In the genomic region with DNA sequence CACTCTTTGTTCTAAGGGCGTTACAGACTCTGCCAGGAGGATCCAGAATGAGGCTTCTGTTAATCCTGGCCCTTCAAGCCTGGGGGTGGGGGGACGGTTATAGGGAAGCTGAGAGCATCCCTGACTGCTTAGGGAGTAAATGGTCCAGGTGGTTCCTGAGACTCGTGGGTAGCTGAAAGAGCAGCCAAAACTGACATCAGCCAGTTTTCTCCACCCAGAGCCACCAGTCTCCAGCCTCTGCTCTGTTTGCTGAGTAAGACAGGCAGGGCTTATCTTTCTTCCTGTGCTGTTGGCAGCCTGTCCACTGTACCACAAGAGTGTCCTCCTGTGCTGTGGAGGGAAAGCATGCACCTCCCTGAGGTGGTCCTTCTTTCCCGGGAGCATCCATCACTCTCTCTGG, we compare ENCODE assay signal across 17 mouse cellular contexts. TPM values are rescaled to one million over a fixed set of nuclear protein-coding genes. Genes with fewer than 3 reads are reported as not detected.
A peak's percentile ranks its signal among the peaks of the same experiment; 100 is the strongest.
DNase-seq lines count a peak whose midpoint lies in the region; ATAC-seq and TF ChIP-seq lines count a peak whose summit lies in the region.
"Had no signal": no experiment of that assay in that cellular context is flagged by ENCODE, and none has a peak within 500 bp of the region (broad histone marks: within the 10 kb centered on the region; RNA-seq: fewer than 3 reads in every experiment).

No protein-coding gene starts in this region.

- no peak overlapping the region for H3K4me3 ChIP-seq in C2C12 (ENCODE audit: insufficient read depth, poor library complexity, severe bottlenecking)
- H3K4me3 ChIP-seq in stomach, embryonic 15.5 days (replicated peaks), result no peak overlapping the region
- H3K4me3 ChIP-seq in intestine, embryonic 16.5 days (ENCODE audit: low read length), result no peak overlapping the region
- H3K4me3 ChIP-seq: limb, embryonic 12.5 days; midbrain, embryonic 13.5 days had no signal

- peak; percentile 5 for DNase-seq in layer of hippocampus, adult 9-11 months
- DNase-seq in layer of hippocampus, postnatal 36 days, result no peak
- DNase-seq in left cerebral cortex, postnatal 4 days, result no peak
- DNase-seq: embryo, embryonic 11 days; forebrain, postnatal 0 days; gastrocnemius, postnatal 25 days; heart, postnatal 4 days; right cerebral cortex, adult 18-20 months; spleen, adult 18-20 months had no signal

- intact Hi-C loops in left cerebral cortex, postnatal 4 days (cut with DNase I), result no loop called here

- H3K4me1 ChIP-seq in stomach, embryonic 15.5 days, result 0 out of 2 replicates have a peak, but pooled peaks cover 7% of the 10 kb centered on the region
- H3K4me1 ChIP-seq in intestine, embryonic 16.5 days (ENCODE audit: control insufficient read depth, insufficient read depth, low read length), result peaks cover 22% of the 10 kb centered on the region
- H3K4me1 ChIP-seq: midbrain, embryonic 13.5 days had no signal

- no peaks in the 10 kb centered on the region for H3K79me2 ChIP-seq in C2C12 (ENCODE audit: control insufficient read depth, insufficient read depth)

- WGBS in stomach, embryonic 15.5 days, result 46% methylated on average over 4 of the region's 4 CpGs
- WGBS in intestine, embryonic 16.5 days, result 51% methylated on average over 4 of the region's 4 CpGs

- H3K4me2 ChIP-seq in stomach, embryonic 15.5 days, result no peak overlapping the region
- no peak overlapping the region for H3K4me2 ChIP-seq in intestine, embryonic 16.5 days (ENCODE audit: low read depth, low read length)
- H3K4me2 ChIP-seq: heart, embryonic 11.5 days; limb, embryonic 12.5 days; midbrain, embryonic 13.5 days had no signal

- H3ac ChIP-seq in C2C12 (ENCODE audit: control insufficient read depth, insufficient read length, low read depth), result no peak overlapping the region

- ATAC-seq in common myeloid progenitor, adult 5-6 weeks (replicated peaks; ENCODE audit: low read depth, poor library complexity, severe bottlenecking), result peak; percentile 59
- ATAC-seq in stomach, embryonic 15.5 days (ENCODE audit: insufficient read depth, low FRiP score, low read depth), result no peak
- ATAC-seq in intestine, embryonic 16.5 days, result no peak
- ATAC-seq: forebrain, postnatal 0 days; hindbrain, postnatal 0 days; midbrain, embryonic 13.5 days had no signal

- TF ChIP-seq CTCF in C2C12 (IDR thresholded peaks at IDR 0.05; ENCODE audit: control insufficient read depth, insufficient read depth, insufficient read length), result no peak

- H3K27ac ChIP-seq in stomach, embryonic 15.5 days, result 0 out of 2 replicates have a peak overlapping the region, but pooled peaks have one; percentile 6
- H3K27ac ChIP-seq in intestine, embryonic 16.5 days (ENCODE audit: low read length), result no peak overlapping the region
- H3K27ac ChIP-seq: hindbrain, postnatal 0 days; limb, embryonic 12.5 days; midbrain, embryonic 13.5 days had no signal

- H3K9ac ChIP-seq in stomach, embryonic 15.5 days, result no peak overlapping the region
- no peak overlapping the region for H3K9ac ChIP-seq in intestine, embryonic 16.5 days (ENCODE audit: low read depth, low read length)
- H3K9ac ChIP-seq: forebrain, postnatal 0 days; limb, embryonic 12.5 days; midbrain, embryonic 13.5 days had no signal

- no peaks in the 10 kb centered on the region for H3K79me3 ChIP-seq in C2C12 (ENCODE audit: low read depth)

- H3K36me3 ChIP-seq in C2C12 (ENCODE audit: control insufficient read depth, insufficient read depth), result no peaks in the 10 kb centered on the region
- H3K36me3 ChIP-seq in stomach, embryonic 15.5 days, result no peaks in the 10 kb centered on the region
- no peaks in the 10 kb centered on the region for H3K36me3 ChIP-seq in intestine, embryonic 16.5 days (ENCODE audit: control insufficient read depth, insufficient read depth, low read length)
- H3K36me3 ChIP-seq: limb, embryonic 12.5 days; midbrain, embryonic 13.5 days had no signal

- H3K9me3 ChIP-seq in stomach, embryonic 15.5 days, result no peaks in the 10 kb centered on the region
- H3K9me3 ChIP-seq in intestine, embryonic 16.5 days (ENCODE audit: control insufficient read depth, low read length), result no peaks in the 10 kb centered on the region
- H3K9me3 ChIP-seq: limb, embryonic 12.5 days; midbrain, embryonic 13.5 days had no signal

- no peaks in the 10 kb centered on the region for H3K27me3 ChIP-seq in C2C12 (ENCODE audit: control insufficient read depth, insufficient read depth, insufficient read length)
- no peaks in the 10 kb centered on the region for H3K27me3 ChIP-seq in stomach, embryonic 15.5 days (replicated peaks)
- no peaks in the 10 kb centered on the region for H3K27me3 ChIP-seq in intestine, embryonic 16.5 days (replicated peaks; ENCODE audit: control insufficient read depth, insufficient read depth, low read length)
- H3K27me3 ChIP-seq: limb, embryonic 12.5 days; midbrain, embryonic 13.5 days had no signal

TF ChIP-seq in C2C12, 6 proteins besides CTCF, POLR2A, EP300 and RAD21:
- TF ChIP-seq USF1 (IDR thresholded peaks at IDR 0.05; ENCODE audit: low read depth) (peak; percentile 43), MAX (IDR thresholded peaks at IDR 0.05) (peak; percentile 44), CEBPB (IDR thresholded peaks at IDR 0.05; ENCODE audit: low read depth) (no peak), MYOD1 (IDR thresholded peaks at IDR 0.05; ENCODE audit: control insufficient read depth, insufficient read length, low read depth) (no peak), FOSL1 (IDR thresholded peaks at IDR 0.05; ENCODE audit: insufficient read depth, low read length, poor library complexity, severe bottlenecking) (no peak)

RNA-seq across cellular contexts. Expression of a gene that starts 5.4 kb away (rescaled TPM):
- 1 to 10 TPM; 1.2 to 1.7 TPM for total RNA-seq in layer of hippocampus, postnatal 36 days (2021)
- 24.2 TPM for polyA plus RNA-seq in C2C12 (2012; fragmentation: generic; extraction: Trizol)
- 16.1 and 16.3 TPM in 2 replicates for total RNA-seq in common myeloid progenitor, adult 5-6 weeks (2017)
- 13.8 and 15.6 TPM in 2 replicates for polyA plus RNA-seq in stomach, embryonic 15.5 days (2015; fragmentation: Nextera tagmentation; extraction: Ambion mirVana)
- total RNA-seq in left cerebral cortex, postnatal 4 days (2021), result 10 to 100 TPM; 10.8 to 10.9 TPM
- 13.3 and 13.5 TPM in 2 replicates for polyA plus RNA-seq in intestine, embryonic 16.5 days (2015; fragmentation: Nextera tagmentation; extraction: Ambion mirVana)

RNA-seq across cellular contexts. Expression of a gene that starts 25.4 kb away (rescaled TPM):
- 10 to 100 TPM; 22.0 to 24.2 TPM for total RNA-seq in layer of hippocampus, postnatal 36 days (2021)
- not detected for polyA plus RNA-seq in C2C12 (2012; fragmentation: generic; extraction: Trizol)
- total RNA-seq in common myeloid progenitor, adult 5-6 weeks (2017), result 4.2 and 5.1 TPM in 2 replicates
- 14.9 and 15.3 TPM in 2 replicates for polyA plus RNA-seq in stomach, embryonic 15.5 days (2015; fragmentation: Nextera tagmentation; extraction: Ambion mirVana)
- total RNA-seq in left cerebral cortex, postnatal 4 days (2021), result 10 to 100 TPM; 29.7 to 32.4 TPM
- polyA plus RNA-seq in intestine, embryonic 16.5 days (2015; fragmentation: Nextera tagmentation; extraction: Ambion mirVana), result 7.9 and 10.5 TPM in 2 replicates

RNA-seq across cellular contexts. Expression of a gene that starts 32.2 kb away (rescaled TPM):
- total RNA-seq in layer of hippocampus, postnatal 36 days (2021), result 1 to 10 TPM; 1.4 to 1.6 TPM
- 0.02 TPM for polyA plus RNA-seq in C2C12 (2012; fragmentation: generic; extraction: Trizol)
- 0.58 and 1.2 TPM in 2 replicates for total RNA-seq in common myeloid progenitor, adult 5-6 weeks (2017)
- 0.33 and 0.41 TPM in 2 replicates for polyA plus RNA-seq in stomach, embryonic 15.5 days (2015; fragmentation: Nextera tagmentation; extraction: Ambion mirVana)
- under 1 TPM; 0.89 to 0.96 TPM for total RNA-seq in left cerebral cortex, postnatal 4 days (2021)
- 0.24 and 0.43 TPM in 2 replicates for polyA plus RNA-seq in intestine, embryonic 16.5 days (2015; fragmentation: Nextera tagmentation; extraction: Ambion mirVana)
